Mouse (Mus musculus) telencephalon, adult 2 months (tissue): Measurements from ENCODE around the gene Ccr2.
"Not testable (repeated sequence)": the region's sequence is repeated elsewhere in the genome, so short reads cannot be mapped to it uniquely, and the experiment has no call there.

Experiments used
- DNase-seq: peaks from one replicate; pipeline ENCODE4 v3.0.0-alpha.2; 2011; ENCODE audit warnings: low read depth, low spot score

Gene Ccr2

DNA sequence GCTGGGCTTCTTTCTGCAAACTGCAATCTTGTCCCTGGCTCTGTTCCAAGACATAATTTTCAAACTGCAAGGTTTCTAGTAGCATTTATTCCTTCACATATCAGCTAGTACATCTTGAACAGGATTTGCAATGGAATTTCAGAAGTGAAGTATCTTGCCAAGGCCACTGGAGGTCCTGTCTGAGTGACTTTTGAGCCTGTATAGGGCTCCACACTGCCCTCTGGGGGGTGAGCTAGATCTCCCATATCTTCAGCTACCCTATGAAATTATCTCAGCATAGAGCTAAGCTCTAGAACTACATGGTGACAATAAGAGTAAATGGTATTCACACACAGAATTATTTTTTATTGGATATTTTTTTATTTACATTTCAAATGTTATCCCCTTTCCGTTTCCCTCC is 16.7 kb downstream of the Ccr2 start:
- DNase-seq: no peak

DNA sequence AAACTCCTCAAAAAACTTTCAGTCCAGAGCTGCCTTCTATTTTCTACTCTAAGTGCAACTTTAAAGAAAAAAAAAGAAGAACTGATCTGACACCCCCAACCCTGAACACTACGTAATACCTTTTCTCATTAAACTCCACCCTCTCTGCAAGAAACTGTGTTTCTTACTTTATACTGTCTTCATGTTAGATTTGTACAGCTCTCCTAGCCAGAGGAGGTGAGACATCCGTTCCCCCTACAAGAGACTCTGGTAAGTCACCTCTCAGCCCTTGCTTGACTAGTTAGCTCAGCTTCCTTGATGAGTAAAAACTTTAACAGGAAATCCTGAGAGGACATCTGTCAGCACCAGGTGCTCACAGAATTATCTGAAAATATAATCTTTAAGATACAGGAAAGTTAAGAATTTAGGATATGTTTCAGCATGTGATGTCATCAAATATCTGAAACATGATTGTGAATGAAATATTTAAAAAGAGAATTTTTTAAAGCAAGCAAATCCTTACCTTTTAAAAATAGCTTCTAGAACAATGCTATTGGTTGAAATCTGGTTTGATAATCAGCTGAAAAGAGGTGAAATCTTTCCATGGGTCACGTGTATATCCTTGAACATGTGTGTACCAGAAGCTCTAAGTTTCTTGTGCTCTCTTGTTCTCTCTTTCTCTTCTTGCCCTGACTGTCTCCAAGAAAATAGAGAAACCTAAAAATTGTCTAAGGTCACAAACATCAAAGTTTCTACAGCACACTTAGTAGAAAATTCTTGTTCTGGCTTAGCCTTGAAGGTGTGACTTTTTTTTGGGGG is 19.8 kb downstream of the Ccr2 start, which contains the start of gene Ccr5:
TSS of gene Ccr5 (plus strand) at position 157 of the 798 bp plus-strand sequence.
- no peak for DNase-seq

- no peak for DNase-seq
Measured at GRCm38 (mm10) chr9:124125576-124125975, 23.8 kb downstream of the Ccr2 start.

GRCm38 (mm10) chr9:124126373-124126772 is 24.6 kb downstream of the Ccr2 start:
- no peak for DNase-seq

DNA sequence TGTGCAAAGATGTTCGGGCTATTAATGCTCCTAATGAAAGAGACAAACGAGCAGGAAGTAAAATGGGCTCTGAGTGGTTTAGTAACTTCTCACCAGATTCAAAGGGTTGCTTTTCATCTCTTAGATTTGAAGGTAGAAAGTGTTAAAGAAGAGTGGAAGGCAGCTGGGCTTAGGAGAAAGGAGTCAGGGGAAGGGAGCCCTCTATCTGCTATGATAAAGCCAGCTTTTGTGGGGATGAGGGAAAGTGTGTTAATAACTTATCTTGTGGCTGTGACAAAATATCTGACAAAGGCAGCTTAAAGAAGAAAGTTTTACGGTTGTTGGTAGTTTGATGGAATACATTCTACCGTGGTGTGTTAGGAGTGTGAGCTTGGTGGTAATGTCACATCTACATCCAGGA is 25.7 kb downstream of the Ccr2 start:
- DNase-seq: no peak

- peak; percentile 21 for DNase-seq
Measured at GRCm38 (mm10) chr9:124128379-124128778, 26.6 kb downstream of the Ccr2 start.

DNA sequence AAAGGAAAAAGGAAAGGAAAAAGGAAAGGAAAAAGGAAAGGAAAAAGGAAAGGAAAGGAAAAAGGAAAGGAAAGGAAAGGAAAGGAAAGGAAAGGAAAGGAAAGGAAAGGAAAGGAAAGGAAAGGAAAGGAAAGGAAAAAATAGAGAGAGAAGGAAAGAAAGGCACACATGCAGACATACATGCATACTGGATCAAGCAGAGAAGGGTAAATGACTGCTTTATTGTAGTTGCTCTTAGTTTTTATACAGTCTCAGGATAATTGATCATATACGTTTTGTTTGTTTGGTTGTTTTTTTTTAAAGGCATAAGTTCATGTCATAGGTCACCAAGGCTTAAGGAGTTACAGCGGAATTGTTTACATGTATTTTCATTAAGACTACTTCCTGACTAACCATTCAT is 31.1 kb downstream of the Ccr2 start:
- not testable (repeated sequence) for DNase-seq

GRCm38 (mm10) chr9:124134919-124135318 is 33.2 kb downstream of the Ccr2 start:
- not testable (repeated sequence) for DNase-seq

- DNase-seq: no peak
Measured at GRCm38 (mm10) chr9:124137619-124138018, 35.9 kb downstream of the Ccr2 start.

DNA sequence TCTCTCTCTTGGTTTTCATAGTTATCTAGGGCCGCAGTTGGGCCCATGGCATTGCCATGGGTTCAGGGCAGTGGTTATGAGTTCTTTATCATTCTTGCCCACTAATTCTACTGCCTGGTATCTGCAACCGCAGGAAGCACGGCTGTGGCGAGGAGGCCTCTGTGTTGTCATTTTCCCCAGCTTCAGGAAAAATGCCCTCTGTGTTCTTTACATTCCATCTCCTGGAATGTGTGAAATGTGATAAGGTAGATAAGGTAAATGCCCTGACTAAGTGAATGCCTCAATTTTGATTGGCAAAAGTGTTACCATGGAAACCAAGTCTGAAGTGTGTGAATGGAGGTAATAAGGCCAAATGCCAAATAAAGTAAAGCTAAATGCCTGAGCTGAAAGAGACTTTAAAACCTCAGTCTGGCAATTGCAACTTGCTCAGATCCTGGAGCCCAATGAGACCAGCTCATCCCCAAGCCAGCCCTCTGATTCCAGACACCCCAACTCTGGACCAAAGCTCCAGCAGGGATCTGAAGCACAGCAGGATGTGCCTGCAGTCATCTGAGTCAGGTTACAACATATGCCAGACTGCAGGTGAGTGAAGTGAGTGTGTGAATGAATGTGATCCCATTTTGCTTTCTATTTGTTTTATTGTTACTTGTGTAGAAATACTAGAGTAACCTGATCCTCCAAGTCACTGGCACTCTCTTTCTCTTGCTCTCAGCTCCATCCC is 36.5 kb downstream of the Ccr2 start:
- DNase-seq: no peak

GRCm38 (mm10) chr9:124143678-124144077 is 41.9 kb downstream of the Ccr2 start:
- no peak for DNase-seq

- DNase-seq: no peak
Measured at GRCm38 (mm10) chr9:124146307-124146706, 44.6 kb downstream of the Ccr2 start.
